Mouse (Mus musculus) small intestine, adult 2 months (tissue): ENCODE data around the gene Lrsam1. TPM values are rescaled to one million over a fixed set of nuclear protein-coding genes. Genes with fewer than 3 reads are reported as not detected.

Experiments
- H3K27ac ChIP-seq: fragments of 200-500 bp; 2 replicates; pipeline ENCODE4 v1.5.1; 2012; ENCODE audit warnings: low read depth, low read length, control low read depth, inconsistent platforms; ENCODE audit not compliant: insufficient read depth
- H3K27me3 ChIP-seq: fragments of 200-500 bp; 2 replicates; pipeline ENCODE4 v1.6.1; 2012; ENCODE audit warnings: mild to moderate bottlenecking, moderate library complexity, low read length, inconsistent platforms; ENCODE audit not compliant: control insufficient read depth, insufficient read depth
- H3K36me3 ChIP-seq: fragments of 200-500 bp; 2 replicates; pipeline ENCODE4 v1.6.1; 2012; ENCODE audit warnings: mild to moderate bottlenecking, low read length, control low read depth, inconsistent platforms; ENCODE audit not compliant: control insufficient read depth, insufficient read depth
- H3K4me1 ChIP-seq: fragments of 200-500 bp; 2 replicates; pipeline ENCODE4 v1.6.1; 2012; ENCODE audit warnings: low read length, inconsistent platforms, mixed read lengths; ENCODE audit not compliant: control insufficient read depth, insufficient read depth, insufficient read length
- H3K4me3 ChIP-seq: fragments of 200-500 bp; 2 replicates; pipeline ENCODE4 v1.5.1; 2012; ENCODE audit warnings: low read depth, mild to moderate bottlenecking, control low read depth, inconsistent platforms, low read length, moderate library complexity
- CTCF ChIP-seq: fragments of 200-500 bp; IDR thresholded peaks from 2 replicates; pipeline ENCODE4 v1.5.1; 2012; ENCODE audit warnings: low read depth, mild to moderate bottlenecking, control low read depth, inconsistent platforms, low read length, moderate library complexity, mixed read lengths; ENCODE audit not compliant: insufficient replicate concordance, insufficient read length; ENCODE audit errors: extremely low read depth
- POLR2A ChIP-seq: fragments of 200-500 bp; IDR thresholded peaks from 2 replicates; pipeline ENCODE4 v1.6.1; 2012; ENCODE audit warnings: low read depth, mild to moderate bottlenecking, control low read depth, inconsistent platforms, low read length, moderate library complexity
- WGBS: fragments of 180-500 bp; shearing (Covaris S2); methylation state at CpG from one replicate; pipeline ENCODE4 v1.1.7; 2018; 5-methylcytosine and 5-hydroxymethylcytosine counted together
- polyA plus RNA-seq: library from polyadenylated mRNA; depleted of rRNA; stranded (reverse); fragments of >200 nt; gene quantifications from 2 replicates; pipeline ENCODE4 v1.2.3, GENCODE M21; 2012

The Lrsam1 gene
- polyA plus RNA-seq, 1 experiment, result 12.0 TPM

DNA sequence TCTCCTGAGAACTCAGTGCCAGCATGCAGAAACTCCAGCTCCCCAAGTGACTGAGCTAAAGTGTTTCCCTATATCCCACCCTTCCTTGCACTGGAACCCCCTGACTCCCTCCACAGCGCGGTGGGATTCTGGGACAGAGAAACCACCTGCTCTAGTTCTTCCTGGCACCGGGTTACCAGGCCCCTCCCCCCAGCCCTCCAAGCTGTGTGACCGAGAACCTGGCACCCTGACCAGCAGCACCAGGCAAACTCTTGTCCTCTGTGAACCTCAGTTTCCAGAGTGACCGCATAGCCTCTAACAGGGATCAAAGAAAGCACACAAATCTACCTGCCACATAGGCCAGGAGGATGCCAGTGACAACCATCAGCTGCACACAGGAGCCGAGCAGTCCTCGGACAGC lies 18.3 kb upstream of the Lrsam1 start:
- Histone ChIP-seq H3K27me3 (no peaks in the 10 kb centered on the region), H3K4me1 (peaks cover 5% of the 10 kb centered on the region), H3K36me3 (no peaks in the 10 kb centered on the region), H3K27ac (no peak overlapping the region), H3K4me3 (no peak overlapping the region)
- TF ChIP-seq POLR2A (no peak), CTCF (no peak)
- WGBS, result 92% methylated on average over 7 of the region's 7 CpGs

DNA sequence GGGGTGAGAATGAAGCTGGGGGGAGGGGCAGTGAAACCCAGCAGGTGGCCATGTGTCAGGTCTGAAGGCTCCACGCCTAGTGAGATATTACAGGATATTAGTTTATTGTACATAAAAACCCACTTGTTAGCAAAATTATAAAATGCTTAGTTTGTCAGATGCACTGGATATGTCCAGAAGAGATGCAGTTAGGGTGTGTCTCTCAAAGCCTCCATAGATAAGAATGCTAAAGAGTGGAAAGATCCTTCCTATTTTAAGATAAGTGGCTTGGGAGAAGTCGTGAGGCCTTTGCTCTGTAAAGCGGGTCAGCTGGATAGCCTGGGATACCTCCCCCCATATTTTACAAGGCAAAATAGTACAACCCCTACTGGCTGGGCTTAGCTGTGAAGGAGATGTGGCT lies 17.3 kb upstream of the Lrsam1 start:
- Histone ChIP-seq H3K36me3 (no peaks in the 10 kb centered on the region), H3K27me3 (no peaks in the 10 kb centered on the region), H3K4me1 (peaks cover 5% of the 10 kb centered on the region), H3K4me3 (no peak overlapping the region), H3K27ac (no peak overlapping the region)
- no peak for TF ChIP-seq POLR2A
- no peak for TF ChIP-seq CTCF
- WGBS, result 63% methylated on average over 3 of the region's 3 CpGs

DNA sequence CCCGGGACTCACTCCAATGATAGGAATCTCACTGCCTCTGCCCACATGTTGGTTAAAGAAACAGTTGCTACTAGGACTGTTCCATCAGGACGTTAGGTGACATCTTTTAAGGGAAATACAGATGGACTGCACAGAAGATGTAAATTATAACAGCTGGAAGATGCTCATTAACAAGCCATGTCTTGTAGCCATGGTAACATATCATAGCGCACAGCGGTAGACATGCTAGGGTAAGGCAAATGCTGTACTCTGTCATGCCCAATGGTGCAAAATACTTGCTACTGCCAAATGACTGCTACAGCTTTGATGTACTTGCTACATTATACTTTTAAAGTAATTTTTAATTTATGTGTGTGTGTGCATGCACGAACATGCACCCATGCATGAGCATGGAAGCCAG lies 15.7 kb upstream of the Lrsam1 start:
- H3K4me1 ChIP-seq, result peaks cover 5% of the 10 kb centered on the region
- no peak overlapping the region for H3K4me3 ChIP-seq
- 82% methylated on average over 5 of the region's 5 CpGs for WGBS
- no peaks in the 10 kb centered on the region for H3K36me3 ChIP-seq
- no peaks in the 10 kb centered on the region for H3K27me3 ChIP-seq
- no peak for TF ChIP-seq POLR2A
- no peak for TF ChIP-seq CTCF
- no peak overlapping the region for H3K27ac ChIP-seq

DNA sequence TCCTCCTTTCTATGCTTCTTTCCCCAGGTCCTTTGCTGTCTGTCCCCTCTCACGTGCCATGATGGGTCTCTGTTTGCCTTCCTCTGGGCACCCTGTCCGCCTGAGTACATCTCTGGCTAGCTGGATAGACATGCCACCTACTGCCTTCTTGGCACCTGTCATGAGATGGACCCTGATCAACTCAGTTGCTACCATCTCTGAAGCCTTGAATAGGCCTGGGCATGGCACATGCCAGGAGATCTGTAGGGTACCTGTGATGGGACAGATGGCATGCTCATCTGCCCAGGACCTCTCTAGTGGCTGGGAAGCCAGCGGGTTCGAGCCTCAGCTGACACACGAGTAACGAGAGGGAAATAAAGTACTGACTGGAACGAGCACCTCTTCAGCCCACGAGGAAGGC lies 12.8 kb upstream of the Lrsam1 start:
- no peak for TF ChIP-seq POLR2A
- no peak for TF ChIP-seq CTCF
- no peak overlapping the region for H3K27ac ChIP-seq
- H3K4me1 ChIP-seq, result no peaks in the 10 kb centered on the region
- H3K27me3 ChIP-seq, result no peaks in the 10 kb centered on the region
- no peak overlapping the region for H3K4me3 ChIP-seq
- H3K36me3 ChIP-seq, result no peaks in the 10 kb centered on the region
- WGBS, result 90% methylated on average over 8 of the region's 8 CpGs

DNA sequence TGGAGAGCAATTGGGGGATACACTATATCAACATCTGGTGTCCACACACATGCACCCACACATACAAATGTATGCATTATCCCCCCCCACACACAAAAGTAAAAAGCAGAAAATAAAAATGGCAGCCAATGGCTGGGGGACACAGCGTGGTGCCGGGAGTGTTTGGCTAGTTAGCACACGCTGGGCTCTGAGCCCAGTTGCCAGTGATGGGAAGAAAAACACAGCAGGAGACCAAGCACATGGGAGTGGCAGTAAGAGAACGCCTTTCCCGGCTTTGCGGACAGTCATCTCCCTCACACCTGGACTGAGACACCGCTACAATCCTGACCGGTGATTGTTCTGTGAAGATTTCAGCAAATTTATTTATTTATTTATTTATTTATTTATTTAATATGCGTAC lies 9.8 kb upstream of the Lrsam1 start:
- WGBS, result 70% methylated on average over 9 of the region's 9 CpGs

DNA sequence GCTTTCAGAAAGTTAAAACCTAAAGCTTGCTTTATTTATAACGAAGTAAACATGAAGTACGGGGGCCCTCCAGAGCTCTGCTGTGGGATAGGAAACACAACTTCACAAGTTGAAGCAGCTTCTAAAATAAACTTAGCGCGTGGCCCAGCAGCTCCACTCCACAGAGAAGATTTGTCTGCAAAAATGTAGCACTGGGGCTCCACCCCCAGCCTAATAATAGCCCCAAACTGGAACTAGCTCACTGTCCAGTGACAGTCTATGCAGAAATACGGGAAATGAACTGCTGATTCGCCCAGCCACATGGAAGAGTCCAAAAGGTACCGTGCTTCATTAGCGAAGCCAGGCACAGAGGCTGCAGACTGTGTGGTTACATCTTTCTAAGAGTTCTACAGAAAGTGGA lies 7.9 kb upstream of the Lrsam1 start:
- 73% methylated on average over 8 of the region's 8 CpGs for WGBS
- peaks cover 6% of the 10 kb centered on the region for H3K36me3 ChIP-seq
- H3K4me3 ChIP-seq, result no peak overlapping the region
- no peak overlapping the region for H3K27ac ChIP-seq
- H3K4me1 ChIP-seq, result no peaks in the 10 kb centered on the region; the same call in 1 of the 2 replicates
- H3K27me3 ChIP-seq, result no peaks in the 10 kb centered on the region
- TF ChIP-seq CTCF, result no peak
- TF ChIP-seq POLR2A, result no peak

More for the DNA sequence above, 9.8 kb upstream of the Lrsam1 start:
- Histone ChIP-seq H3K27me3 (no peaks in the 10 kb centered on the region), H3K36me3 (no peaks in the 10 kb centered on the region), H3K4me3 (no peak overlapping the region), H3K27ac (no peak overlapping the region), H3K4me1 (no peaks in the 10 kb centered on the region; the same call in 1 of the 2 replicates)
- no peak for TF ChIP-seq CTCF
- TF ChIP-seq POLR2A, result no peak

DNA sequence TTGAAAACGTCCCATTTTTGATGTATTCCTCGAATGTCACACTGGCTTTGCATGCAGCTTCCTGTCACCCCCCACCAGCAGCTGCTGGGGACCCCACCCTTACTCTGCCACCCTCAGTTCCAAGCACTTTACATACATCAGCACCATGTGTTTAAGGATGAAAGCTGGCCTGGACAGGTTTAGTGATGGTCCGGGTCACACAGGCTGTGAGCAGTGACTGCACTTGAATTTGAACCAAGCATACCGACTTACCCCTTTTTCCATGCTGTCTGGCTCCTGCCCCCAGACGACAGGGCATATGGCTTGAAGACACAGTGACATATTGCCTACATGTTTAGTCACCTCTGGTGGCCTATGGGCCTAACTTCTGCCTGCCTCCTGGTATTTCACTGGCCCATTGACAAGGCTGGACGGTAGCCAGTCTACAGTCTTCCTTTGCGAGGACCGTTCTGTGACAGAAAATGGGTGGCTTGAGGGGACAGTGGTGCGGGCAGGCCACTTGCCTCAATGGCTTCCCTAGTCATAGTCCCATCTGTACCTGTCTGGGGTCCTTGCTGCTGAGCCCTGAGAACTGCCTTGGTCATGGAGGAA lies 6.7 kb upstream of the Lrsam1 start:
- peaks cover 18% of the 10 kb centered on the region for H3K36me3 ChIP-seq
- TF ChIP-seq POLR2A (no peak), CTCF (no peak)
- no peaks in the 10 kb centered on the region for H3K27me3 ChIP-seq
- no peak overlapping the region for H3K27ac ChIP-seq
- 76% methylated on average over 9 of the region's 9 CpGs for WGBS
- H3K4me3 ChIP-seq, result no peak overlapping the region
- no peaks in the 10 kb centered on the region; the same call in 1 of the 2 replicates for H3K4me1 ChIP-seq
